Mouse (Mus musculus): Measurements from ENCODE around the gene Slc3a2. TPM values are rescaled to one million over a fixed set of nuclear protein-coding genes. Genes with fewer than 3 reads are reported as not detected.
"Not testable (repeated sequence)": the region's sequence is repeated elsewhere in the genome, so short reads cannot be mapped to it uniquely, and the experiment has no call there.

The Slc3a2 gene
- total RNA-seq, 2 experiments from 2014 or later = 144 to 154 TPM

GRCm38 (mm10) chr19:8745382-8745781 lies 22.2 kb upstream of the Slc3a2 start:
- Histone ChIP-seq H3K4me3 (no peak overlapping the region), H3K27ac (no peak overlapping the region)
- DNase-seq (ENCODE audit: extremely low spot score in 1 of 2, low spot score in 2 of 2) = no peak
- intact Hi-C loops (cut with DNase I) = no loop called here
- no peak for TF ChIP-seq CTCF (IDR thresholded peaks at IDR 0.05)

GRCm38 (mm10) chr19:8742176-8742575 lies 19.0 kb upstream of the Slc3a2 start:
- peak overlapping the region; percentile 82 for H3K4me3 ChIP-seq
- peak overlapping the region; percentile 96 for H3K27ac ChIP-seq
- no peak for TF ChIP-seq CTCF (IDR thresholded peaks at IDR 0.05)
- intact Hi-C loops (cut with DNase I) = no loop called here
- no peak for DNase-seq (ENCODE audit: extremely low spot score in 1 of 2, low spot score in 2 of 2)

- H3K27ac ChIP-seq = peak within 1 kb of the TSS; percentile 96
- H3K4me3 ChIP-seq = peak within 1 kb of the TSS; percentile 82
- intact Hi-C loops (cut with DNase I) = no loop called here
- peak; percentile 89 to 94 for DNase-seq (ENCODE audit: extremely low spot score in 1 of 2, low spot score in 2 of 2)
- peak; percentile 18 for TF ChIP-seq CTCF (IDR thresholded peaks at IDR 0.05)
These were observed 18.2 kb upstream of the Slc3a2 start, which contains the start of gene Stx5a for GRCm38 (mm10) chr19:8741243-8741869. TSS of gene Stx5a (plus strand) at chr19:8741413.

GRCm38 (mm10) chr19:8740603-8741002 lies 17.4 kb upstream of the Slc3a2 start, which contains the start of gene 1700092M07Rik:
TSS of gene 1700092M07Rik (plus strand) at chr19:8740718.
- no peak for DNase-seq (ENCODE audit: extremely low spot score in 1 of 2, low spot score in 2 of 2)
- TF ChIP-seq CTCF (IDR thresholded peaks at IDR 0.05) = no peak
- intact Hi-C loops (cut with DNase I) = no loop called here
- peak within 1 kb of the TSS; percentile 82 for H3K4me3 ChIP-seq
- H3K27ac ChIP-seq = peak within 1 kb of the TSS; percentile 96

- H3K4me3 ChIP-seq = no peak overlapping the region
- intact Hi-C loops (cut with DNase I) = no loop called here
- no peak overlapping the region for H3K27ac ChIP-seq
- DNase-seq (ENCODE audit: extremely low spot score in 1 of 2, low spot score in 2 of 2) = no peak
- no peak for TF ChIP-seq CTCF (IDR thresholded peaks at IDR 0.05)
These were observed 16.5 kb upstream of the Slc3a2 start for GRCm38 (mm10) chr19:8739646-8740045.

GRCm38 (mm10) chr19:8738911-8739310 lies 15.7 kb upstream of the Slc3a2 start:
- TF ChIP-seq CTCF (IDR thresholded peaks at IDR 0.05) = no peak
- H3K4me3 ChIP-seq = no peak overlapping the region
- no peak for DNase-seq (ENCODE audit: extremely low spot score in 1 of 2, low spot score in 2 of 2)
- intact Hi-C loops (cut with DNase I) = no loop called here
- no peak overlapping the region for H3K27ac ChIP-seq

- peak overlapping the region; percentile 68 for H3K4me3 ChIP-seq
- intact Hi-C loops (cut with DNase I) = no loop called here
- no peak for TF ChIP-seq CTCF (IDR thresholded peaks at IDR 0.05)
- DNase-seq (ENCODE audit: extremely low spot score in 1 of 2, low spot score in 2 of 2) = no peak
- peak overlapping the region; percentile 90; the same call in 1 of the 2 replicates for H3K27ac ChIP-seq
These were observed 12.9 kb upstream of the Slc3a2 start for GRCm38 (mm10) chr19:8736160-8736467.

- H3K4me3 ChIP-seq = peak within 1 kb of the TSS; percentile 68
- peak within 1 kb of the TSS; percentile 90 for H3K27ac ChIP-seq
- intact Hi-C loops (cut with DNase I) = no loop called here
- DNase-seq (ENCODE audit: extremely low spot score in 1 of 2, low spot score in 2 of 2) = peak; percentile 92 to 97
- no peak for TF ChIP-seq CTCF (IDR thresholded peaks at IDR 0.05)
These were observed 12.4 kb upstream of the Slc3a2 start, which contains the start of gene Wdr74 for GRCm38 (mm10) chr19:8735389-8736159. TSS of gene Wdr74 (plus strand) at chr19:8735827.

GRCm38 (mm10) chr19:8734334-8734733 lies 11.2 kb upstream of the Slc3a2 start:
- Histone ChIP-seq H3K4me3 (no peak overlapping the region), H3K27ac (no peak overlapping the region)
- intact Hi-C loops (cut with DNase I) = no loop called here
- no peak for DNase-seq (ENCODE audit: extremely low spot score in 1 of 2, low spot score in 2 of 2)
- no peak for TF ChIP-seq CTCF (IDR thresholded peaks at IDR 0.05)

- H3K27ac ChIP-seq; H3K4me3 ChIP-seq; DNase-seq (ENCODE audit: extremely low spot score in 1 of 2, low spot score in 2 of 2); intact Hi-C loops (cut with DNase I): not testable (repeated sequence)
These were observed 5.3 kb upstream of the Slc3a2 start for GRCm38 (mm10) chr19:8728335-8729099.

GRCm38 (mm10) chr19:8727495-8728114 lies 4.4 kb upstream of the Slc3a2 start:
- no peak overlapping the region for H3K27ac ChIP-seq
- no peak overlapping the region for H3K4me3 ChIP-seq
- intact Hi-C loops (cut with DNase I) = no loop called here
- TF ChIP-seq CTCF (IDR thresholded peaks at IDR 0.05) = no peak
- no peak for DNase-seq (ENCODE audit: extremely low spot score in 1 of 2, low spot score in 2 of 2)
